Mouse (Mus musculus) forebrain, embryonic 11.5 days (tissue): ENCODE results near the gene Prm1. TPM values are rescaled to one million over a fixed set of nuclear protein-coding genes. Genes with fewer than 3 reads are reported as not detected.
"Not testable (repeated sequence)": the region's sequence is repeated elsewhere in the genome, so short reads cannot be mapped to it uniquely, and the experiment has no call there.

Source experiments
- ATAC-seq: fragments of 200-750 bp; cut with Nextera tagmentation; replicated peaks from 2 replicates; pipeline ENCODE4 v1.8.0; 2017; ENCODE audit warnings: moderate TSS enrichment; ENCODE audit not compliant: low FRiP score
- DNase-seq: peaks from one replicate; pipeline ENCODE4 v3.0.0-alpha.2; 2017; ENCODE audit warnings: low spot score
- H3K27ac ChIP-seq: fragments of 300-500 bp; sonication (generic); 2 replicates; pipeline ENCODE4 v1.5.1; 2014; ENCODE audit warnings: low read depth, low read length
- H3K27me3 ChIP-seq: fragments of 300-500 bp; sonication (generic); 2 replicates; pipeline ENCODE4 v1.6.1; 2014; ENCODE audit warnings: mild to moderate bottlenecking, low read length, mixed read lengths; ENCODE audit not compliant: control insufficient read depth, insufficient read depth
- H3K36me3 ChIP-seq: fragments of 300-500 bp; sonication (generic); 2 replicates; pipeline ENCODE4 v1.6.1; 2014; ENCODE audit warnings: mild to moderate bottlenecking, low read length, moderate library complexity, mixed read lengths; ENCODE audit not compliant: control insufficient read depth, insufficient read depth
- H3K4me1 ChIP-seq: fragments of 300-500 bp; sonication (generic); replicated peaks from 2 replicates; pipeline ENCODE4 v1.6.1; 2014; ENCODE audit warnings: low read length, mixed read lengths; ENCODE audit not compliant: control insufficient read depth, insufficient read depth
- H3K4me2 ChIP-seq: fragments of 300-500 bp; sonication (generic); 2 replicates; pipeline ENCODE4 v1.6.1; 2014; ENCODE audit warnings: low read depth, mild to moderate bottlenecking, low read length, moderate library complexity, mixed read lengths; ENCODE audit not compliant: severe bottlenecking
- H3K4me3 ChIP-seq: fragments of 300-500 bp; sonication (generic); 2 replicates; pipeline ENCODE4 v1.5.1; 2014; ENCODE audit warnings: low read depth, low read length
- H3K9ac ChIP-seq: fragments of 300-500 bp; sonication (generic); 2 replicates; pipeline ENCODE4 v1.6.1; 2014; ENCODE audit warnings: low read length
- H3K9me3 ChIP-seq: fragments of 300-500 bp; sonication (generic); 2 replicates; pipeline ENCODE4 v1.6.1; 2016; ENCODE audit warnings: low read length, mixed read lengths; ENCODE audit not compliant: control insufficient read depth
- WGBS: fragments of 180-500 bp; shearing (Covaris S2); extraction: QIAGEN DNeasy Blood & Tissue Kit; methylation state at CpG from one replicate; pipeline ENCODE4 v1.1.7; 2014; 5-methylcytosine and 5-hydroxymethylcytosine counted together
- polyA plus RNA-seq: library from polyadenylated mRNA; unstranded; fragments of >200 nt; fragmentation: Nextera tagmentation; extraction: Ambion mirVana; gene quantifications from 2 replicates; pipeline ENCODE4 v1.2.1, GENCODE M21; 2014

Prm1 gene
- polyA plus RNA-seq, 1 experiment from 2014 or later: not detected

DNA sequence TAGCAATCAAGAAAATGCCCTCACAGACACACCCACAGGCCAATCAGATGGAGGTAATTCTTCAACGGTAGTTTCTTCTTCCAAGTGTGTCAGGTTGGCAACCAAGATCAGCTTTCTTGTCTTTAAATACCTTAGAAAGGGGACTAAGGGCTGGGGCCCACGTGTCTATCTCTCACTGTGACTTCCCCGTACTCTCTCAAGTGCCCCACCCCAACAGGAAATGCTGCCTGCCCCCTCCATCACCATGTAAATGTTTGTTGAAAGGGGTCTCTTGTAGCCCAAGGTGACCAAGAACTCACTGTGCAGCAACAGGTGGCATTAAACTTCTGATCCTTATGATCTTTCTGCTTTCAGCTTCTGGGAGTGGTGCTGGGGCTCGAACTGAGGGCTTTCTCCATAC, 8.1 kb upstream of the Prm1 start:
- no peaks in the 10 kb centered on the region for H3K4me1 ChIP-seq
- no peaks in the 10 kb centered on the region for H3K36me3 ChIP-seq
- no peak overlapping the region for H3K4me3 ChIP-seq
- no peak overlapping the region for H3K9ac ChIP-seq
- H3K27me3 ChIP-seq: no peaks in the 10 kb centered on the region
- no peak overlapping the region for H3K4me2 ChIP-seq
- no peak for DNase-seq
- H3K27ac ChIP-seq: no peak overlapping the region
- 80% methylated on average over 4 of the region's 4 CpGs for WGBS
- no peak for ATAC-seq
- H3K9me3 ChIP-seq: no peaks in the 10 kb centered on the region

- H3K4me1 ChIP-seq: no peaks in the 10 kb centered on the region
- no peak within 1 kb of the TSS for H3K4me2 ChIP-seq
- ATAC-seq (no peak), DNase-seq (no peak)
- no peaks in the 10 kb centered on the region for H3K36me3 ChIP-seq
- H3K27ac ChIP-seq: no peak within 1 kb of the TSS
- no peaks in the 10 kb centered on the region for H3K9me3 ChIP-seq
- H3K4me3 ChIP-seq: no peak within 1 kb of the TSS
- no peak within 1 kb of the TSS for H3K9ac ChIP-seq
- 95% methylated on average over 2 of the region's 2 CpGs for WGBS
- H3K27me3 ChIP-seq: no peaks in the 10 kb centered on the region
Observed at GRCm38 (mm10) chr16:10812865-10813371, 7.3 kb upstream of the Prm1 start, which contains the start of gene Gm11172. Gene Gm11172, plus strand, starts transcription at chr16:10812915.

DNA sequence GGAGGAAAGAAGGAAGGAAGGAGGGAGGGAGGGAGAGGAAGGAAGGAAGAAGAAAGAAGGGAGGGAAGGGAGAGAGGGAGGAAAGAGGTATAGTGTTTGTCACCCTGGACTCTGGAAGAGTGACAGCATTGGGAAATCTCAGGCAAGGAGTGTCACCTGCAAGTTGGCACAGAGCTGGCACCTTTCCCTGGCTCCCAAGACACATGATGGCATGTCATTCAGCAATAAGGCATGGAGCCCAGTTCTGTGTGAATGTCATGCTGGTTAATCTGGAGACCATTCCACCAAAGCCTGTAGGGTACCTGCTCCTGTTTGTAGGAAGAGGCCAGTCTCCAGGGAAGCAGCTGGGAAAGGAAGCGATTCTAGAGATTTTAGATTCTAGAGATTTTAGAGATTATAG, 4.7 kb upstream of the Prm1 start:
- Histone ChIP-seq H3K36me3 (no peaks in the 10 kb centered on the region), H3K4me2 (no peak overlapping the region), H3K27me3 (no peaks in the 10 kb centered on the region), H3K4me3 (no peak overlapping the region), H3K27ac (no peak overlapping the region), H3K9me3 (no peaks in the 10 kb centered on the region), H3K4me1 (no peaks in the 10 kb centered on the region), H3K9ac (no peak overlapping the region)
- ATAC-seq (no peak), DNase-seq (no peak)
- WGBS: 93% methylated on average over 1 of the region's 1 CpGs

DNA sequence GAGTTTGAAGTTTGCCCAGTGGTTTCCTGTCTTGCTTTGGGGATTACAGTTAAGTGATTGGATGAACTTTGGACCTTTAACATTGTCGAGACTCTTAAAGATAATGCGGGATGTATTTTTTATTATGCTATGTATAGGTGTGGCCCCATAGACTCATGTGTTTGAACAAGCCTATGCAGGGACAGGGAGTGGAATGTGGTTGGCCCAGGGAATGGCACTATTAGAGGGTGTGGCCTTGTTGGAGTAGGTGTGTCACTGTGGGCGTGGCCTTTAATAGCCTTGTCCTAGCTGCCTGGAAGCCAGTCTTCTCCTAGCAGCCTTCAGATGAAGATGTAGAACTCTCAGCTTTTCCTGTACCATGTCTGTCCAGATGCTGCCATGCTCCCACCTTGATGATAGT, 3.2 kb downstream of the Prm1 start:
- H3K4me2 ChIP-seq, H3K36me3 ChIP-seq, H3K4me1 ChIP-seq, H3K9me3 ChIP-seq, DNase-seq, H3K27ac ChIP-seq, H3K9ac ChIP-seq, ATAC-seq, H3K27me3 ChIP-seq, H3K4me3 ChIP-seq: not testable (repeated sequence)
- WGBS: 91% methylated on average over 3 of the region's 3 CpGs

- no peak within 1 kb of the TSS for H3K4me2 ChIP-seq
- ATAC-seq: no peak
- H3K27ac ChIP-seq: no peak within 1 kb of the TSS
- H3K9ac ChIP-seq: no peak within 1 kb of the TSS
- no peaks in the 10 kb centered on the region for H3K36me3 ChIP-seq
- no peaks in the 10 kb centered on the region for H3K4me1 ChIP-seq
- no peak for DNase-seq
- H3K4me3 ChIP-seq: no peak within 1 kb of the TSS
- no peaks in the 10 kb centered on the region for H3K27me3 ChIP-seq
- 75% methylated on average over 6 of the region's 6 CpGs for WGBS
- H3K9me3 ChIP-seq: no peaks in the 10 kb centered on the region
Observed at GRCm38 (mm10) chr16:10796034-10796433, 9.6 kb downstream of the Prm1 start, which contains the start of gene Prm2. Gene Prm2, minus strand, starts transcription at chr16:10796134.

GRCm38 (mm10) chr16:10790702-10791101, 14.9 kb downstream of the Prm1 start, which contains the start of gene Prm3:
Gene Prm3, minus strand, starts transcription at chr16:10790914.
- Histone ChIP-seq H3K9ac (no peak within 1 kb of the TSS), H3K4me3 (no peak within 1 kb of the TSS), H3K4me2 (no peak within 1 kb of the TSS), H3K27ac (no peak within 1 kb of the TSS), H3K27me3 (no peaks in the 10 kb centered on the region), H3K9me3 (no peaks in the 10 kb centered on the region), H3K4me1 (peaks cover 4% of the 10 kb centered on the region; the same call in 1 of the 2 replicates), H3K36me3 (no peaks in the 10 kb centered on the region)
- WGBS: 80% methylated on average over 9 of the region's 9 CpGs
- DNase-seq: no peak
- no peak for ATAC-seq

DNA sequence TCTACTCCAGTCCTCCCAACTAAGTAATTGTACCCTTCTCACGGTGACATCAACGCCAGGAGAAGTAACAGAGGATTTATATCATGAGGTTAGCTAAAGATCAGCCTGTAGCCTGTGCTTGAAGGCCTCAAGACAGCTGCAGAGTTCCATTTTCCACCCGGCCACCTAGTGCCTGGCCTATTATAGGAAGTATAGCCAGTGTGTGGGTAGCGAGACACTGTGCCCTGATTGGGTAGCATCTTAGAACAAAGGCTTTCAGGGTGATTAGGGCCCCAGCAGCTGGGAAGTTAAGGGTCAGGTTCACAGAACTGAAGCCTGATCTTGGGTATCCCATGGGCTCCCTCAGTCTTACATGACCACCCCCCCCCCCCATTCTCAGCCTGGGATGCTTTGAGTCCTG, 16.8 kb downstream of the Prm1 start:
- Histone ChIP-seq H3K4me1 (peaks cover 4% of the 10 kb centered on the region; the same call in 1 of the 2 replicates), H3K9ac (no peak overlapping the region), H3K27ac (no peak overlapping the region), H3K36me3 (no peaks in the 10 kb centered on the region), H3K4me2 (no peak overlapping the region), H3K9me3 (no peaks in the 10 kb centered on the region), H3K4me3 (no peak overlapping the region), H3K27me3 (peaks cover 7% of the 10 kb centered on the region)
- ATAC-seq: no peak
- DNase-seq: no peak
- WGBS: 44% methylated on average over 4 of the region's 4 CpGs

DNA sequence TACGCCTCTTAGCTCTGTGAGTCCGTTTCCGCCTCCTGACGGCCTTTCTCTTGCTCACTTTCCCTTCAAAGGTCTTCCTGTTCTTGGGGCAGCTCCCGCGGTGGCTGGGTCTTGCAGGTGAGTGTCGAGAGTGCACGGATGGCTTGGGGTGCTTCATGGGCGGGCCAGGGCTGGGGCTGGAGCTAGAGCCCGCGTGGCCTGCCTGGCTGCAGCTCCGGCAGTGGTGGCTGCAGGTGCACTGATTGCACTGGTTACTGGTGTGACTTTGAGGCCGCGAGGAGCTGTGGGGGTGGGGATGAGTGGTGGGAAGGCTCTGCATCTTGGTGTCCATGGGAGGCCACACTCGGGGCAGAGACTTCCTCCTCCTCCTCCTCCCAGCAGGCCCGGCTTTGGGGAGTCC, 17.4 kb downstream of the Prm1 start, which contains the start of gene Tnp2:
Tnp2 (minus strand) TSS at position 390 of the 400 bp plus-strand sequence.
- H3K4me2 ChIP-seq: no peak within 1 kb of the TSS
- H3K9ac ChIP-seq: no peak within 1 kb of the TSS; the same call in 1 of the 2 replicates
- no peak for ATAC-seq
- H3K4me1 ChIP-seq: peaks cover 4% of the 10 kb centered on the region; the same call in 1 of the 2 replicates
- H3K36me3 ChIP-seq: no peaks in the 10 kb centered on the region
- no peak within 1 kb of the TSS for H3K4me3 ChIP-seq
- peaks cover 12% of the 10 kb centered on the region for H3K27me3 ChIP-seq
- no peaks in the 10 kb centered on the region for H3K9me3 ChIP-seq
- DNase-seq: no peak
- no peak within 1 kb of the TSS for H3K27ac ChIP-seq
- 56% methylated on average over 16 of the region's 16 CpGs for WGBS

- H3K27ac ChIP-seq: no peak overlapping the region
- no peak overlapping the region for H3K4me3 ChIP-seq
- H3K36me3 ChIP-seq: no peaks in the 10 kb centered on the region
- ATAC-seq: no peak
- H3K9me3 ChIP-seq: no peaks in the 10 kb centered on the region
- 87% methylated on average over 7 of the region's 7 CpGs for WGBS
- no peak overlapping the region for H3K4me2 ChIP-seq
- no peak for DNase-seq
- H3K4me1 ChIP-seq: peaks cover 5% of the 10 kb centered on the region; the same call in 1 of the 2 replicates
- no peak overlapping the region for H3K9ac ChIP-seq
- H3K27me3 ChIP-seq: peaks cover 14% of the 10 kb centered on the region
Observed at GRCm38 (mm10) chr16:10787548-10788058, 18.0 kb downstream of the Prm1 start.
